Mouse (Mus musculus): Measurements from ENCODE around the gene Cp.
"Not testable (repeated sequence)": the region's sequence is repeated elsewhere in the genome, so short reads cannot be mapped to it uniquely, and the experiment has no call there.

The Cp gene

GRCm38 (mm10) chr3:19956885-19957284, at the start of gene Cp:
Gene Cp (plus strand): TSS chr3:19957054.
- DNase-seq: no peak

GRCm38 (mm10) chr3:19948552-19948951, 8.3 kb upstream of the Cp start:
- DNase-seq: no peak

- not testable (repeated sequence) for DNase-seq
Measured at GRCm38 (mm10) chr3:19949401-19949800, 7.5 kb upstream of the Cp start.

- DNase-seq: no peak
Measured at GRCm38 (mm10) chr3:19953425-19953824, 3.4 kb upstream of the Cp start.

GRCm38 (mm10) chr3:19953865-19954264, 3.0 kb upstream of the Cp start:
- peak; percentile 72 for DNase-seq

- no peak for DNase-seq
Measured at GRCm38 (mm10) chr3:19958031-19958430, 1.2 kb downstream of the Cp start.

- no peak for DNase-seq
Measured at GRCm38 (mm10) chr3:19958983-19959382, 2.1 kb downstream of the Cp start.

- DNase-seq: no peak
Measured at GRCm38 (mm10) chr3:19960570-19961114, 3.8 kb downstream of the Cp start.

GRCm38 (mm10) chr3:19961341-19961740, 4.5 kb downstream of the Cp start:
- DNase-seq: no peak

GRCm38 (mm10) chr3:19962769-19963513, 6.1 kb downstream of the Cp start:
- no peak for DNase-seq

- no peak for DNase-seq
Measured at GRCm38 (mm10) chr3:19964625-19965188, 7.9 kb downstream of the Cp start.

GRCm38 (mm10) chr3:19965239-19965638, 8.4 kb downstream of the Cp start:
- DNase-seq: no peak

- DNase-seq: no peak
Measured at GRCm38 (mm10) chr3:19966072-19966471, 9.2 kb downstream of the Cp start.

- DNase-seq: no peak
Measured at GRCm38 (mm10) chr3:19978474-19978873, 21.6 kb downstream of the Cp start.

GRCm38 (mm10) chr3:19981156-19981555, 24.3 kb downstream of the Cp start:
- DNase-seq: no peak

- DNase-seq: no peak
Measured at GRCm38 (mm10) chr3:19982846-19983245, 26.0 kb downstream of the Cp start.

GRCm38 (mm10) chr3:19986123-19986522, 29.3 kb downstream of the Cp start:
- DNase-seq: no peak

- no peak for DNase-seq
Measured at GRCm38 (mm10) chr3:19990031-19990430, 33.2 kb downstream of the Cp start.

GRCm38 (mm10) chr3:19992388-19992787, 35.5 kb downstream of the Cp start:
- no peak for DNase-seq

- no peak for DNase-seq
Measured at GRCm38 (mm10) chr3:19999551-19999950, 42.7 kb downstream of the Cp start.

- DNase-seq: no peak
Measured at GRCm38 (mm10) chr3:20000806-20001205, 44.0 kb downstream of the Cp start.

GRCm38 (mm10) chr3:20002786-20003185, 45.9 kb downstream of the Cp start:
- DNase-seq: peak; percentile 49

- DNase-seq: no peak
Measured at GRCm38 (mm10) chr3:20004422-20004821, 47.6 kb downstream of the Cp start.

GRCm38 (mm10) chr3:20005611-20006010, 48.8 kb downstream of the Cp start:
- DNase-seq: no peak

GRCm38 (mm10) chr3:20007275-20007674, 50.4 kb downstream of the Cp start:
- no peak for DNase-seq
